Mouse (Mus musculus) CH12.LX (cell line): ENCODE measurements at regions not wholly inside any gene's neighbourhood (a gene's known extent, or its start where the extent isn't known, plus 50 kb on each side); places are given as distances from the start of the nearest gene placed in this dataset.

Experiments
- DNase-seq: peaks from one replicate; pipeline ENCODE4 v3.0.0-alpha.2; 2013; ENCODE audit errors: extremely low read depth
- H3K27ac ChIP-seq: 2 replicates; pipeline ENCODE4 v1.5.1; 2012; ENCODE audit warnings: low read depth, mild to moderate bottlenecking, control low read depth, moderate library complexity; ENCODE audit not compliant: insufficient read depth
- H3K27me3 ChIP-seq: replicated peaks from 2 replicates; pipeline ENCODE3; 2012; ENCODE audit warnings: inconsistent platforms
- H3K36me3 ChIP-seq, 2 experiments: replicated peaks in 1 of 2; 2 replicates each; pipeline versions ENCODE3 to v1.6.1; 2012; ENCODE audit warnings: inconsistent platforms in 1 of 2, low read length in 1 of 2, mild to moderate bottlenecking in 1 of 2, mixed read lengths in 1 of 2, moderate library complexity in 1 of 2; ENCODE audit not compliant: control insufficient read depth in 1 of 2, insufficient read depth in 1 of 2
- H3K4me1 ChIP-seq, 2 experiments: 2 replicates each; pipeline ENCODE4 v1.6.1; 2012; ENCODE audit warnings: inconsistent platforms in 1 of 2, moderate library complexity in 1 of 2; ENCODE audit not compliant: insufficient read depth in 2 of 2, control insufficient read depth in 1 of 2
- H3K4me2 ChIP-seq: 2 replicates; pipeline ENCODE4 v1.6.1; 2012; ENCODE audit warnings: low read depth, mild to moderate bottlenecking, control low read depth; ENCODE audit not compliant: poor library complexity, insufficient read depth, severe bottlenecking
- H3K4me3 ChIP-seq, 3 experiments: fragments of 150-350 bp in 1 of 3; sonication (generic) in 1 of 3; replicated peaks in 1 of 3; 2 replicates each; pipeline versions ENCODE3 to v1.5.1; 2011 to 2012; ENCODE audit warnings: low read depth in 2 of 3, low read length in 2 of 3, mild to moderate bottlenecking in 2 of 3, moderate library complexity in 2 of 3, control low read depth in 1 of 3, improper control_type of control experiment in 1 of 3, inconsistent platforms in 1 of 3, mixed read lengths in 1 of 3; ENCODE audit not compliant: poor library complexity in 1 of 3
- H3K79me2 ChIP-seq: replicated peaks from 2 replicates; pipeline ENCODE4 v1.6.1; 2012; ENCODE audit warnings: mild to moderate bottlenecking, moderate library complexity; ENCODE audit not compliant: control insufficient read depth, poor library complexity, insufficient read depth, severe bottlenecking; ENCODE audit errors: extremely low read depth
- H3K9ac ChIP-seq: 2 replicates; pipeline ENCODE4 v1.6.1; 2012; ENCODE audit warnings: low read depth, mild to moderate bottlenecking, control low read depth, moderate library complexity; ENCODE audit not compliant: insufficient read depth
- H3K9me3 ChIP-seq: replicated peaks from 2 replicates; pipeline ENCODE3; 2012; ENCODE audit warnings: low read length, inconsistent platforms, mixed read lengths
- BHLHE40 ChIP-seq: IDR thresholded peaks from 2 replicates; pipeline ENCODE4 v1.6.1; 2011; ENCODE audit warnings: mild to moderate bottlenecking, low read depth, low read length, improper control_type of control experiment
- CTCF ChIP-seq, 2 experiments: IDR thresholded peaks in 1 of 2; conservative IDR thresholded peaks in 1 of 2; 2 replicates each; pipeline ENCODE4 v1.5.1; 2011 to 2012; ENCODE audit warnings: low read depth in 2 of 2, low read length in 2 of 2, improper control_type of control experiment in 1 of 2, inconsistent platforms in 1 of 2, mild to moderate bottlenecking in 1 of 2, moderate library complexity in 1 of 2
- ELF1 ChIP-seq: IDR thresholded peaks from 2 replicates; pipeline ENCODE4 v1.6.1; 2014; ENCODE audit warnings: low read depth, mild to moderate bottlenecking, inconsistent platforms, low read length, improper control_type of control experiment
- EP300 ChIP-seq: IDR thresholded peaks from 2 replicates; pipeline ENCODE4 v1.6.1; 2011; ENCODE audit warnings: low read length, improper control_type of control experiment
- HCFC1 ChIP-seq: IDR thresholded peaks from 2 replicates; pipeline ENCODE4 v1.6.1; 2012; ENCODE audit warnings: low read depth, mild to moderate bottlenecking, inconsistent platforms, low read length, improper control_type of control experiment
- JUN ChIP-seq: IDR thresholded peaks from 2 replicates; pipeline ENCODE4 v1.6.1; 2011; ENCODE audit warnings: low read depth, mild to moderate bottlenecking, low read length, improper control_type of control experiment, moderate library complexity; ENCODE audit not compliant: insufficient read depth
- MAX ChIP-seq: IDR thresholded peaks from 2 replicates; pipeline ENCODE4 v1.6.1; 2011; ENCODE audit warnings: low read length, improper control_type of control experiment
- NELFE ChIP-seq: IDR thresholded peaks from 2 replicates; pipeline ENCODE4 v1.6.1; 2011; ENCODE audit warnings: low read depth, low read length, improper control_type of control experiment
- NRF1 ChIP-seq: IDR thresholded peaks from 2 replicates; pipeline ENCODE4 v1.6.1; 2014; ENCODE audit warnings: low read depth, mild to moderate bottlenecking, inconsistent platforms, low read length, improper control_type of control experiment, moderate library complexity
- PAX5 ChIP-seq: IDR thresholded peaks from 2 replicates; pipeline ENCODE4 v1.6.1; 2012; ENCODE audit warnings: low read length, inconsistent platforms, mixed read lengths
- RAD21 ChIP-seq: IDR thresholded peaks from 2 replicates; pipeline ENCODE4 v1.6.1; 2011; ENCODE audit warnings: low read depth, mild to moderate bottlenecking, low read length, improper control_type of control experiment, moderate library complexity
- RCOR1 ChIP-seq: conservative IDR thresholded peaks from 2 replicates; pipeline ENCODE4 v1.6.1; 2012; ENCODE audit warnings: low read depth, mild to moderate bottlenecking, inconsistent platforms, low read length, improper control_type of control experiment
- SMC3 ChIP-seq: IDR thresholded peaks from 2 replicates; pipeline ENCODE4 v1.6.1; 2011; ENCODE audit warnings: low read depth, low read length, improper control_type of control experiment
- TBP ChIP-seq: conservative IDR thresholded peaks from 2 replicates; pipeline ENCODE4 v1.6.1; 2011; ENCODE audit warnings: low read depth, low read length, improper control_type of control experiment
- UBTF ChIP-seq: IDR thresholded peaks from 2 replicates; pipeline ENCODE4 v1.6.1; 2012; ENCODE audit warnings: low read depth, mild to moderate bottlenecking, inconsistent platforms, low read length, improper control_type of control experiment, moderate library complexity
- ZC3H11A ChIP-seq: IDR thresholded peaks from 2 replicates; pipeline ENCODE4 v1.6.1; 2012; ENCODE audit warnings: low read depth, mild to moderate bottlenecking, inconsistent platforms, low read length, improper control_type of control experiment
- ZMIZ1 ChIP-seq: IDR thresholded peaks from 2 replicates; pipeline ENCODE4 v1.6.1; 2012; ENCODE audit warnings: low read depth, mild to moderate bottlenecking, inconsistent platforms, low read length, improper control_type of control experiment
- ZNF384 ChIP-seq: IDR thresholded peaks from 2 replicates; pipeline ENCODE4 v1.6.1; 2012; ENCODE audit warnings: low read depth, low read length, improper control_type of control experiment, inconsistent platforms
- dilution Hi-C: fragments of 300-500 bp; cut with MboI; formaldehyde crosslinking; loops from 2 replicates; pipeline ENCODE4 v1.14.3; 2020; ENCODE audit warnings: low sequenced_read_pairs; ENCODE audit not compliant: extremely low pct_unique_long_range_greater_than_20kb, extremely low pct_ligation_motif_present
- in situ Hi-C: fragments of 300-500 bp; cut with MboI; formaldehyde crosslinking; loops from 3 replicates; pipeline ENCODE4 v1.14.3; 2019; ENCODE audit warnings: low sequenced_read_pairs, low pct_ligation_motif_present, low pct_unique_long_range_greater_than_20kb, mixed read lengths

- Histone ChIP-seq H3K79me2 (no peaks in the 10 kb centered on the region), H3K27ac (no peak overlapping the region), H3K4me1 (no peaks in the 10 kb centered on the region), H3K4me3 (no peak overlapping the region), H3K4me2 (no peak overlapping the region), H3K9ac (no peak overlapping the region), H3K9me3 (no peaks in the 10 kb centered on the region), H3K27me3 (no peaks in the 10 kb centered on the region), H3K36me3 (no peaks in the 10 kb centered on the region)
- no peak for DNase-seq
- in situ Hi-C loops, result no loop called here
- no peak for TF ChIP-seq BHLHE40
- TF ChIP-seq JUN, result no peak
- no peak for TF ChIP-seq RAD21
- no peak for TF ChIP-seq PAX5
- TF ChIP-seq CTCF (conservative IDR thresholded peaks at IDR 0.05 in 1 of 2, IDR thresholded peaks at IDR 0.05 in 1 of 2; ENCODE audit: low read depth in 2 of 2, low read length in 2 of 2), result no peak
- no peak for TF ChIP-seq HCFC1
- TF ChIP-seq NRF1, result no peak
- TF ChIP-seq MAX, result no peak
- TF ChIP-seq RCOR1, result no peak
- dilution Hi-C loops, result no loop called here
Observed at GRCm38 (mm10) chr6:108969477-108970176, 141.2 kb downstream of the Edem1 start.

GRCm38 (mm10) chr6:108971415-108972089, 143.1 kb downstream of the Edem1 start:
- H3K9ac ChIP-seq, result no peak overlapping the region
- H3K9me3 ChIP-seq, result no peaks in the 10 kb centered on the region
- H3K4me2 ChIP-seq, result no peak overlapping the region
- no peaks in the 10 kb centered on the region for H3K36me3 ChIP-seq
- no peaks in the 10 kb centered on the region for H3K4me1 ChIP-seq
- in situ Hi-C loops, result no loop called here
- TF ChIP-seq ZC3H11A, result no peak
- no peak for TF ChIP-seq SMC3
- no peak for TF ChIP-seq MAX
- TF ChIP-seq UBTF, result no peak
- no peak for TF ChIP-seq ELF1
- TF ChIP-seq EP300, result no peak
- TF ChIP-seq ZNF384, result no peak
- TF ChIP-seq ZMIZ1, result no peak
- no peak for TF ChIP-seq TBP
- TF ChIP-seq BHLHE40, result no peak
- no peak for TF ChIP-seq JUN
- TF ChIP-seq NELFE, result no peak
- no peak for DNase-seq
- H3K4me3 ChIP-seq, result no peak overlapping the region
- no peaks in the 10 kb centered on the region for H3K27me3 ChIP-seq
- H3K27ac ChIP-seq, result no peak overlapping the region
- H3K79me2 ChIP-seq, result no peaks in the 10 kb centered on the region
- dilution Hi-C loops, result no loop called here
